Mouse (Mus musculus) testis, adult 2 months (tissue): ENCODE measurements around the gene Slc27a1.

Experiments used
- CTCF ChIP-seq: fragments of 200-500 bp; IDR thresholded peaks from 2 replicates; pipeline ENCODE4 v1.5.1; 2012; ENCODE audit warnings: low read depth, mild to moderate bottlenecking, inconsistent platforms, low read length, moderate library complexity; ENCODE audit not compliant: control insufficient read depth, insufficient read depth, insufficient replicate concordance
- POLR2A ChIP-seq: fragments of 200-500 bp; IDR thresholded peaks from 2 replicates; pipeline ENCODE4 v1.6.1; 2012; ENCODE audit warnings: low read depth, mild to moderate bottlenecking, inconsistent platforms, low read length, moderate library complexity; ENCODE audit not compliant: control insufficient read depth

DNA sequence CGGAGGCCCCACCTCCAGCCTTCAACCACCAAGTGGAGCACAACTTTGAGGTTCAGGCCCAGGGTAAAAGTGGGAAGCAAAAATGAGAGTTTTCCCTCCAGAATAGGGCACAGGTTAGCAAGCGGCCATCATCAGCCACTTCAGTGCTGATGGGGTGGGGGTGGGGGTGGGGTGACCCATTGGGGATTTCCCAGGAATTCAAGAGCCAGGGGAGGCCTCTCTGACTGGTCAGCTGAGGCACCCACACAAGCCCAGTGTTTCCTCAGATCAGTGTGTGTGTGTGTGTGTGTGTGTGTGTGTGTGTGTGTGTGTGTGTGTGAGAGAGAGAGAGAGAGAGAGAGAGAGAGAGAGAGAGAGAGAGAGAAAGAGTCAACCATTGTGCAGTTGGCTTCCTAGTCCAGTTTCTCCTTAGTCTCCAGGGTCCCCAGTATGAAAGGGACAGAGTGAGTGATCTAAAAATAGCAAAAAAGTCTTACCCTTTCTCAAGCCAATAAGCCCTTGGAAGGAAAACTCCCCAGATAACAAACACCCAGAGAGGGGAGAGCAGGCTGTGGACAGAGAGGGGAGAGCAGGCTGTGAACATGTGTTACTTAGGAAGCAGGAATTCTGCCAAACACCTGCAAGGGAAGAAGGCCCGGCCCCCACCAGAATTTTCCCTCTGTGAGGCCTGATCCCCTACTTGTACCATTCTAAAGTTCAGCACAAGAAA lies 41.4 kb upstream of the Slc27a1 start:
- TF ChIP-seq CTCF (no peak), POLR2A (no peak)
